Mouse (Mus musculus): ENCODE measurements around the gene Slc6a20a. TPM values are rescaled to one million over a fixed set of nuclear protein-coding genes. Genes with fewer than 3 reads are reported as not detected.
"Not testable (repeated sequence)": the region's sequence is repeated elsewhere in the genome, so short reads cannot be mapped to it uniquely, and the experiment has no call there.

Gene Slc6a20a
- polyA plus RNA-seq, 1 experiment from 2014 or later = 0.12 TPM

GRCm38 (mm10) chr9:123679198-123679597 is 513 bp upstream of the Slc6a20a start:
- Histone ChIP-seq H3K4me2 (0 out of 2 replicates have a peak overlapping the region, but pooled peaks have one; percentile 69), H3K27me3 (peaks cover 72% of the 10 kb centered on the region), H3K9ac (no peak overlapping the region), H3K4me3 (no peak overlapping the region), H3K36me3 (no peaks in the 10 kb centered on the region), H3K9me3 (no peaks in the 10 kb centered on the region), H3K27ac (no peak overlapping the region), H3K4me1 (peaks cover 9% of the 10 kb centered on the region)
- 31% methylated on average over 2 of the region's 2 CpGs for WGBS
- ATAC-seq (ENCODE audit: borderline replicate concordance, extremely low read depth, low FRiP score, low TSS enrichment) = no peak

GRCm38 (mm10) chr9:123665645-123666044 is 13.0 kb downstream of the Slc6a20a start:
- 46% methylated on average over 5 of the region's 5 CpGs for WGBS
- Histone ChIP-seq H3K9ac (no peak overlapping the region), H3K4me2 (no peak overlapping the region), H3K4me1 (no peaks in the 10 kb centered on the region), H3K27ac (no peak overlapping the region), H3K4me3 (no peak overlapping the region), H3K9me3 (no peaks in the 10 kb centered on the region), H3K27me3 (no peaks in the 10 kb centered on the region), H3K36me3 (no peaks in the 10 kb centered on the region)
- no peak for ATAC-seq (ENCODE audit: borderline replicate concordance, extremely low read depth, low FRiP score, low TSS enrichment)

DNA sequence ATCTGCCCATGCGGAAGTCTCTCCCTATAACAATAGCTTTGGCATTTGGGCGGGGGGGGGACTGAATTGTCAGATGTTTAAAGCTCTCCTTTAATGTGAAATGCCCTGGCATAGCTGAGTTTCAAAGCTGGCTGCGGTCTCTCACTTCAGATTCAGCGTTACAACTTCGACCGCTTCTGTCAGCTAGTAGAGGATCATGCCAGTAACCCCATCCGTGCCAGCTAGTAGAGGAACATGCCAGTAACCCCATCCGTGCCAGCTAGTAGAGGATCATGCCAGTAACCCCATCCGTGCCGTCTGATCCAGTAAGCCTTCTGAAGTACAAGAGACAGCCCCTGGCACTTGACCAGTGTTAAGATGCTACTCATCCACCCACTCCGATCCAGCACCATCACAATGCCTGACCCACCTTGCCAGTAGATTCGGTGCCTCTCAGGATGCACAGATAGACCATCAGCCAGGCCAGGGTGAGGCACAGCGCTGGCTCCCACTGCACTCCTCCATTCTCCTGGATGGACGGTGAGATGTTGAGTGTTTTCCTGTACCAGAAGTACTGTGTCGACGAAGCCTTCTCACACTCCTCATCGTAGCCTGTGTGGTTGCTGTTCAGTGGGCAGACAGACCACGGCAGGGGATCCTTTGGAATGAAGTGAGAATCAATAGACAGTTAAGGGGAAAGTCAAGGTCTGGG is 18.6 kb downstream of the Slc6a20a start:
- WGBS = 80% methylated on average over 18 of the region's 18 CpGs
- H3K9me3 ChIP-seq = not testable (repeated sequence)

GRCm38 (mm10) chr9:123658981-123659380 is 19.7 kb downstream of the Slc6a20a start:
- Histone ChIP-seq H3K4me2 (no peak overlapping the region), H3K36me3 (no peaks in the 10 kb centered on the region), H3K9ac (no peak overlapping the region), H3K9me3 (no peaks in the 10 kb centered on the region), H3K4me1 (no peaks in the 10 kb centered on the region), H3K27me3 (no peaks in the 10 kb centered on the region), H3K4me3 (no peak overlapping the region), H3K27ac (no peak overlapping the region)
- ATAC-seq (ENCODE audit: borderline replicate concordance, extremely low read depth, low FRiP score, low TSS enrichment) = no peak

More for the DNA sequence above, 18.6 kb downstream of the Slc6a20a start:
- H3K4me1 ChIP-seq; H3K27me3 ChIP-seq; H3K36me3 ChIP-seq; H3K4me3 ChIP-seq; ATAC-seq (ENCODE audit: borderline replicate concordance, extremely low read depth, low FRiP score, low TSS enrichment); H3K27ac ChIP-seq; H3K9ac ChIP-seq; H3K4me2 ChIP-seq: not testable (repeated sequence)

- Histone ChIP-seq H3K27me3 (no peaks in the 10 kb centered on the region), H3K9me3 (no peaks in the 10 kb centered on the region), H3K36me3 (no peaks in the 10 kb centered on the region), H3K4me2 (no peak overlapping the region), H3K27ac (no peak overlapping the region), H3K9ac (no peak overlapping the region), H3K4me3 (no peak overlapping the region), H3K4me1 (no peaks in the 10 kb centered on the region)
- 69% methylated on average over 3 of the region's 3 CpGs for WGBS
- ATAC-seq (ENCODE audit: borderline replicate concordance, extremely low read depth, low FRiP score, low TSS enrichment) = no peak
These were observed 21.2 kb downstream of the Slc6a20a start for GRCm38 (mm10) chr9:123657457-123657856.

DNA sequence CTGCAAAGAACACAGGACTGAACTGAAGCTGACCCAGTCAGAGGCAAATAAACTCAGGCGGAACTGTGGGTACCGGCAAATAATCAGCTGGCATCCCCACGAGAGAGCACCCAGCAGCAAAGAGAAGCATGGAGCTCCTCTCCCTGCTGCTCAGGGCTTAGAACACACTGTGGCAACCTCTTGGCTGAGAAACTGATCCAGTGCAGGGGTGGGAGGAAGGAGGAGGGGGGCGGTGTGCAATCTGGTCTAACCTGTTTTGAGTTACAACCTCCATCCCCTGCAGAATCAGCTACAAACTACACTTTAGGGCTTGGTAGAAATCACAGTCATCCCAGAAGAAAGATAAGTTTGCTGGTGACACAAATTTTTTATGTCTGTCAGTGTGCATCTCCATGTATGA is 27.3 kb downstream of the Slc6a20a start:
- Histone ChIP-seq H3K9ac (no peak overlapping the region), H3K36me3 (no peaks in the 10 kb centered on the region), H3K4me3 (no peak overlapping the region), H3K27ac (no peak overlapping the region), H3K4me2 (no peak overlapping the region), H3K4me1 (no peaks in the 10 kb centered on the region), H3K27me3 (no peaks in the 10 kb centered on the region), H3K9me3 (no peaks in the 10 kb centered on the region)
- WGBS = 26% methylated on average over 4 of the region's 4 CpGs
- no peak for ATAC-seq (ENCODE audit: borderline replicate concordance, extremely low read depth, low FRiP score, low TSS enrichment)

DNA sequence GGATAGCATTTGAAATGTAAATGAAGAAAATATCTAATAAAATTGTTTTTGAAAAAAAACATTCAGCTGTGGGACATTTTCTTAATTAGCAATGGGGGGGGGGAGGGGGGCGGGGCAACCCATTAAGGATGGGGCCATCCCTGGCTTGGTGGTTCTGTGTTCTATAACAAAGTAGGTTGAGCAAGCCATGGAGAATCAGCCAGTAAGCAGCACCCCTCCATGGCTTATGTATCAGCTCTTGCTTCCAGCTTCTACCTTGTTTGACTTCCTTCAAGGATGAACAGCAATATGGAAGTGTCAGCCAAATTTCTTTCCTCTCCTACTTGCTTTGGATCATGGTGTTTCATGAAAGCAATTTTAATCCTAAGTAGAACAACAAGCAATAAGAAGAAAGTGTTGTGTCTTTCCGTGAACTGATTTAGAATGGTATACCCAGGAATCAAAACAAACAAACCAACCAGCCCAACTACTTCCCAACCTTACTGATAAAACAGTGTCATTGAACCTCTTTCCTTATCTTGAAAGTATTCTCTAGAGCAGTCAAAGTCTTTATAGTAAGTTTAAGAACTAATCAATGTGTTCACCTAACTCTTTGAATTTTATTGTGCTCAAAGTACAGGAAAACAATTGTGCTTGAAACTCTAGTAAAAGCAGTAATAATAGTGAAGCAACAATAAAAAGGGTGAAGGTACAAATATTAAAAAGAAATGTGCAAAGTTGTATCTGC is 28.7 kb downstream of the Slc6a20a start:
- WGBS = 70% methylated on average over 2 of the region's 2 CpGs
- no peak overlapping the region for H3K9ac ChIP-seq
- no peak for ATAC-seq (ENCODE audit: borderline replicate concordance, extremely low read depth, low FRiP score, low TSS enrichment)
- H3K9me3 ChIP-seq = no peaks in the 10 kb centered on the region
- H3K4me1 ChIP-seq = no peaks in the 10 kb centered on the region
- H3K36me3 ChIP-seq = no peaks in the 10 kb centered on the region
- no peak overlapping the region for H3K27ac ChIP-seq
- no peaks in the 10 kb centered on the region for H3K27me3 ChIP-seq
- H3K4me3 ChIP-seq = no peak overlapping the region
- H3K4me2 ChIP-seq = no peak overlapping the region

DNA sequence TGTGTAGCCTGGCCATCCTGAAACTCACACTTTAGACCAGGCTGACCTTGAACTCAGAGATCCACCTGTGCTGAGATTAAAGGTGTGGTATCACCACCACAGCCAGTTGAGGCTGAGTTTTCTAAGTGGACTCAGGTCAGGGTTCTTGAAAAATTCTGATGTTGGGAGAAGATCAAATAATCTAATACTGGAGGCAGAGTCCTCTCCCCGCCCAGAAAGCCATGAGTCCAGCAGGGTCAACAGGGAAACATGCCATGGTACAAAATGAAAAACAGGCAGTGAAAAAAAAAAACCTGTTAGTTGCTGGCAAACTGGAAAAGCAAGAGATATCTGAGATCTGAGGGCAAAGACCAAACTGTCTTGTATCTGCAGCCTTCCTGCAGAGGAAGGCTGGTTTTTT is 38.6 kb downstream of the Slc6a20a start:
- Histone ChIP-seq H3K4me1 (no peaks in the 10 kb centered on the region), H3K4me3 (no peak overlapping the region), H3K9me3 (no peaks in the 10 kb centered on the region), H3K4me2 (no peak overlapping the region), H3K27me3 (no peaks in the 10 kb centered on the region), H3K27ac (no peak overlapping the region), H3K9ac (no peak overlapping the region), H3K36me3 (no peaks in the 10 kb centered on the region)
- WGBS = 63% methylated on average over 1 of the region's 1 CpGs
- no peak for ATAC-seq (ENCODE audit: borderline replicate concordance, extremely low read depth, low FRiP score, low TSS enrichment)

DNA sequence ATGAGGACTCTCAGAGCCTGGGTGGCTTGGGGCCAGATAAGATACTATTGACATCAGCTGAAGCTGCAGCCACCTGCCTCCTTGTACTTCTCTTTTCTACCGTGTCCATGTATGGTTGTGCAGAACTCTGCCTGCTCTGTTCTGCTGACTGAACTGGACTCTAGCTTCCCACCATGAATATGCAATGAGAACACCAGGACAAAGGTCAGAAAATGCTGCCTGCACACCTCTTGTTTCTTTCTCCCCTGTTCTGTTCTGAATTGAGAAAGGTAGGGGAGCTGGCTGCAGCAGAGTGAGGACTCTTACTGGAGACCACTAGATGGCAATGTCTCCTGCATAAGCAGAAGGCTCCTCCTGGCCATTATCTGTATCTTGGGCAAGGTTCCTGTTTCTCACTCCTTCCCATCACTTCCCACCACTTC is 40.0 kb downstream of the Slc6a20a start:
- Histone ChIP-seq H3K4me2 (no peak overlapping the region), H3K36me3 (no peaks in the 10 kb centered on the region), H3K27ac (no peak overlapping the region), H3K9me3 (no peaks in the 10 kb centered on the region), H3K4me1 (no peaks in the 10 kb centered on the region), H3K4me3 (no peak overlapping the region), H3K27me3 (no peaks in the 10 kb centered on the region), H3K9ac (no peak overlapping the region)
- no peak for ATAC-seq (ENCODE audit: borderline replicate concordance, extremely low read depth, low FRiP score, low TSS enrichment)
- 60% methylated on average over 1 of the region's 1 CpGs for WGBS

DNA sequence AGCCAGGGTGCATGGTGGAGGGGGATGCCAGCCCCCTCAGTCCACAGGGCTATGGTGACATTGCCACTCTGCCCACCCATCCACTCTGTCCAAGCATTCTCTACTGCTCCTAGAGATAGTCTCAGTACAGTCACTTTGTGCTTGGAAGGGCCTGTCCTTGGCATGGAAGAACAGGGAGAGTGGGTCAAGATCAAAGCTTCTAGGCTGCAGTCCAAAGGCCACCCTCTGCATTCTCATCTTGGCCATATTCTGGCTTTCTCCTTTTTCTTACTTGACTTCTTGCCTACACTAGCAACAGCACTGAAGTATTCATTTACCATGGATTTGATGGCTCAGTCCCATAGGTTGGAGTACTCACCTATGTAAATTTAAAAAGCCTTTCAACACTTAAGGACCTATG is 40.5 kb downstream of the Slc6a20a start:
- no peak overlapping the region for H3K27ac ChIP-seq
- no peak; the same call in 1 of the 2 replicates for ATAC-seq (ENCODE audit: borderline replicate concordance, extremely low read depth, low FRiP score, low TSS enrichment)
- H3K9me3 ChIP-seq = no peaks in the 10 kb centered on the region
- H3K4me3 ChIP-seq = no peak overlapping the region
- no peaks in the 10 kb centered on the region for H3K4me1 ChIP-seq
- no peak overlapping the region for H3K9ac ChIP-seq
- no peak overlapping the region for H3K4me2 ChIP-seq
- H3K36me3 ChIP-seq = no peaks in the 10 kb centered on the region
- no peaks in the 10 kb centered on the region for H3K27me3 ChIP-seq

DNA sequence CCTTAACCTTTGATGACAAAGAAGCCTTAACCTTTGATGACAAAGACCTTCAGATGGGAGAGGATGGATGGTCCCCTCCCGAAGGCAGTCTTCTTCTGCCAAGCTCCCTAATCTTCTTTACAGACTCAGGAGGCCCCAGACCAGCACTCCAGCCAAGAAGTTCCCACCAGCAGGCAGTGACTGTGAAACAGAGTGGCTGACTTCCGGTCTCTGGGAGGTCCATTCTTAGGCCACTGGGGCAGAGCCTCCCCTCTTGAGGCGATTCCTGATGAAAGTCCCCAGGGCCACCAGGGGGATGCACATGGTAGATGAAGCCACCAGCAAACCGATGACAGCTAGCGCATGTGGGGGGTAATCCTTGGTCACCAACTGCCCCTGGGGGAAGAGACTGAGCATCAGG is 41.9 kb downstream of the Slc6a20a start:
- Histone ChIP-seq H3K27ac (no peak overlapping the region), H3K27me3 (no peaks in the 10 kb centered on the region), H3K9me3 (no peaks in the 10 kb centered on the region), H3K36me3 (no peaks in the 10 kb centered on the region), H3K4me3 (no peak overlapping the region), H3K4me1 (no peaks in the 10 kb centered on the region), H3K4me2 (no peak overlapping the region), H3K9ac (no peak overlapping the region)
- no peak for ATAC-seq (ENCODE audit: borderline replicate concordance, extremely low read depth, low FRiP score, low TSS enrichment)
- WGBS = 55% methylated on average over 5 of the region's 5 CpGs

DNA sequence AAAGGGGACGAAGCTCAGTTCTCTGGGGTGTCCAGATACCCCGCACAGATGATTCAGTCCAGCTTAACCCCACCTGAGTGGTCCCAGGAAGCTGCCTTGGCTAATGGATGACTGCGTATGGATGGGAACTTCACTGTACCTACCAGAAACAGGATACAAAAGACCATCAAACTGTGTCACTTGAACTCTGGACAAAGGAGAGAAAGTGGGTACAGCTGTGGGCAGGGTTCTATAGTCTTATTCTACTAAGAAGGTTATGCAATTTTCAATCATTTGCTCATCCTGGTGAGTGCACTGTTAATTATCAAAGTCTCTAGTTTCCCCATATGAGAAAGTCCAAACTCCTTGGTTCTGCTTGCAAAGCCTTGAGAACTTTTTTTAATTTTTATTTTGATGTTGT is 45.7 kb downstream of the Slc6a20a start:
- Histone ChIP-seq H3K9me3 (no peaks in the 10 kb centered on the region), H3K36me3 (no peaks in the 10 kb centered on the region), H3K4me1 (no peaks in the 10 kb centered on the region), H3K4me2 (no peak overlapping the region), H3K9ac (no peak overlapping the region), H3K27ac (no peak overlapping the region), H3K27me3 (no peaks in the 10 kb centered on the region), H3K4me3 (no peak overlapping the region)
- 77% methylated on average over 3 of the region's 3 CpGs for WGBS
- ATAC-seq (ENCODE audit: borderline replicate concordance, extremely low read depth, low FRiP score, low TSS enrichment) = no peak

Data from lung, embryonic 15.5 days (tissue).